Mouse (Mus musculus): ENCODE measurements at regions not wholly inside any gene's neighbourhood (a gene's known extent, or its start where the extent isn't known, plus 50 kb on each side); places are given as distances from the start of the nearest gene placed in this dataset.
"Not testable (repeated sequence)": the region's sequence is repeated elsewhere in the genome, so short reads cannot be mapped to it uniquely, and the experiment has no call there.

DNA sequence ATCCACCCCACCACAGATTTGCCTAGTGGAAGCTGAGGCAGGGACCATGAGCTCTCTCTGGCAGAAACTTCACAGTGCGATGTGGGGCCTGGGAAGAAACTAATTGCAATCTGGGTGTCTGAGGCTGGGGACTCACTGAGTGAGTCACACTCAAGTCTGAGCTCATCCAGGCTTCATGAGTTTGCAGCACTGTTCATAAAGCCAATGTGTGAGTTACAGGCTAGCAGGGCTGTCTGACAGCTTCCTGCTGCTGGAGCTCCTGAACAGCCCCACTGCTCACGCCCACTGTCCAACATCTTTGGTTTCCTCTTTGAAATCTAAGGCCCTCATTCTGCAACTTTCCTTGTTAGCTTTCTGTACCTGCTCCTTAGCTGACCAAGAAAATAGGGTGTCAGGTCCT lies 216.5 kb upstream of the Tenm4 start:
- DNase-seq (ENCODE audit: low spot score): no peak

DNA sequence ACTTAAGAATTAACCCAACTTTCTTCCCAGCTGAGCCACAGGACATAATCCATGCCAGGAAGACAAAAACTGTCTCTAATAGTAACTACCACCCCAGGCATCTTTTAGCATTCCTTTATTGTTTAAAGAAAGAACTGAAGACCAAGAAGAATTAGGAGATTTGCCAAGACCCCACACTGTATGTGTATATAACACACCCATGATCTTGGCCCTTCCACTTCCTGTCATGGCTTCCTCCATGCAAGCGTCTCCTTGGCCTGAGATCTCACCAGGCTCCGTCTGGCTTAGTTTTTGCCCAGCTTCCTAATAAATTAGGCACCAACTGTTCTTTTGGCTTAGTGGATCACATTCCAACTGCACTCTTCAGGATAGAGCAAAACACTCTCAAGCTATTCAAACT lies 215.9 kb upstream of the Tenm4 start:
- no peak for DNase-seq (ENCODE audit: low spot score)

DNA sequence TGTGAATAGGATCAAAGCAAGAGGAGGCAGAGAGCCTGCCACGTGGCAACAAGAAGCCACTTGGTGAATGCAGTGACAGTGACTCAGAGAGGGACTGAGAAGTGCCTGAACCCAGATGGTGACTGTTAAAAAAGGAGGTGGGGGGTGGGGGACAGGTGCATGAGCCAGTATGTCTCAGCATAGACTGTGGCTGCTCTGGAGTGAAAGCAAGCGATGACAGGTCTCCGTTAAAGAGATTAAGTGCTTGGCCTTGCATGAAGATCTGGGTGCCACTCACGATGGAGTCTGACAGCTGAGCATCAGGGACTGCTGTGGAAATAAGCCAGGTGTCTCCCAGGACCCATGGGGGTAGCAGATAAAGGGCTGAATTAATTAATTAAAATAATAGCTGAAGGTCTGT lies 212.0 kb upstream of the Tenm4 start:
- DNase-seq (ENCODE audit: low spot score): no peak

DNA sequence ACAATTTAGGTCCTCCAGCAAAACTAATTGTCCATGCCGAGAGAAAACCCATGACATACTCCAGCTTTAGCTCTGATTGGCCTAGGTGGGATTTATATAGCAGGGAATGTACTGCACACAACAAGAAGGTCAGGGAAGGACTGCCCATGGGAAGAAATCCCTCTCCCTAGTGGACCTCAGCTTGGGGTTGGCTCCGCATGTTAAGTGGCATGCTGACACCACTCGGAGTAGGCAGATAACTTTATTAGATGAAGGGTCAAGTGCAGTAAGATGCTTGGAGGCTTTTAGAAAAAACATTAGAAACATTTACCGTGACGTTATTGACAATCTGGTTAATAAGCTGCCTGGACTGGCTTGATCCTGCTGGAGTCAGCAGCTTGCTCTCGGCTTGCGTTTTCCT lies 199.2 kb upstream of the Tenm4 start:
- DNase-seq (ENCODE audit: low spot score): no peak

DNA sequence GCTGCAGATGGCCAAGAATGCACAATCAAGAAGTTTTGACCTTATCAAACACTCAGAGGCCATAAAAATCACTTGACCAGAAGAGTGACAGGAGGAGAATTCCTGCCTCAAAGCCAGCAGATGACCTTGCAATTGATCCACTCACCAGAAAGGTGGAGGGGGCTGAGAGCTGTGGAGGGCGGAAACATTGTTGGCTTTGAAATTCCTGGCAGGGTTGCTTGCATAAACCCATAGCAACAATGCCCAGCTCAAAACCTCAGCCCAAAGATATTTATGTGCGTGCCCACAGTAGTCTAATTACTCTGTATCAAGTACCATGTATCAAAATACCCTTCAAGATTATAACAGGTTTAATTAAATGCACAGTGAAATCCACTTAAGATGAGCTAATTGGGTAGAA lies 197.0 kb upstream of the Tenm4 start:
- no peak for DNase-seq (ENCODE audit: low spot score)

DNA sequence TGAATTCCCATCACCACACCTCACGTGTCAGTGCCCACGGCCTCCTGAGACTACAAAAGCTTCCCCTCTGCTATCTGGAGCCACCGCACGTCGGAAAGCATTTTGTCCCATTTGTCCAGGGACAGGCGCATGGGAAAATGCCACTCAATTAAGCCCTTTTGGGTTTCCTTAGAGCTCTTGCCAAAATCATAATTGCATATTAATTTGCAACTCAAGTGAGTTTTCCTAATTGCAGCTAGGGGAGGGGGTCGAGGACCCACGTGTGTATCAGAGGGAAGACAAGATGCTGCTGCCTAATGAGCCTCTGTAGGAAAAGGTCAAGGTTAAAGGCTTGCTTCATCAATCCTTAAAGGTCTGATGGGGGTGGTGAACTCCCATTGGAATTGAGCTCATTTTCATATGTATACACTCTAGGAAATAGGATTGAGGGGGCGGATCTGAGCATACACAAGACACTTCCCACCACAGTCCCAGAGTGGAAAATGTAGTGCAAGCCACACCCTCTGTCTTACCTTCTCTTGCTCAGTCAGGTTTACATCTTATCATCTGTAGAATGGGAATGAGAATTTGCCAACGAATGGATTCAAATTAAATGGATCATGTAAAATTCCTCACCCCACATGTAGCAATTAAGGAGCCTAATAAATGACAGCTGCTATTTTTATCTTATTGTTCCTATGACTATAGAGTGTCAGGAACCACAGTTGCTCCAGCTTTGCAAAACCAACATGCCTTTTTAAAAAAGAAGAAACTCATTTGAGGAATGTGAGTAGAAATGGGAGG lies 179.6 kb upstream of the Tenm4 start:
- DNase-seq (ENCODE audit: low spot score): no peak

DNA sequence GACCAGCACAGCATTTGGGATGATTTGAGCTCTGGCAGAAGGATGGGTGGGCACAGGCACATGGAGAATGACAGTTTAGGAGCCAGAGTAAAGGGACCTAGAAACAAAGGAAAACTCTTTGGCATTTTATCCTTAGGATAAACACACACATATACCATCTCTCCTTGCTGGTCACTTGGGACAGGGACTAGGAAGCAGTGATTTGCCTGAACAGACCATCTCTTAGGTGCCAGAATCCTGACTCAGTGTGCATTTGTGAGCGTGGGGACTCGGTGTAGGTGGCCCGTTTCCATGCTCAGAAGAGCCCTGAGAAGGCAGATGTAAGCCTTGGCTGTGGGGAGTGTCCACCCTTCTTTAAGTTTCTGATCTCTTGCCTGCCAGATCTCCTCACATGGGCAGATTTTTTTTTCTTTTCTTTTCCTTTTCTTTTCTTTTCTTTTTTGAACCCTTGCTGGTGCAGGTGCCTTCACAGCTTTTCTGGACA lies 179.0 kb upstream of the Tenm4 start:
- no peak for DNase-seq (ENCODE audit: low spot score)

DNA sequence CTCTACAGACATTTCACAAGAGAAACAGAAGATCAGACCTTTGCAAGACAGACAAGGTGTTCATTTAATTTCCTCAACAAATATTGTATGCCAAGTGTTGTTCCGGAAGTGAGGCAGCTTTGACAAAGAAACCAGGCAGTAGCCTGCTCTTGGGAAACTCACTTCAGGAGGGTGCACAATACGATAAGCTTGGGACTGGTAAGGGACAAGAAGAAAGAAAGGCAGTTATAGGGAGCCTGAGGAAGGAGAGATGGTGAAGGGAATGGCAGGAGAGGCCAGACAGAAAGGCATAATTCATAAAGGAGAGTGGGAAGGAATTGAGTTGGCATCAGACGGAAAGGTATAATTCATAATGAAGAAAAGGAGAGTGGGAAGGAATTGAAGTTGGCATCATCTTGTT lies 178.5 kb upstream of the Tenm4 start:
- DNase-seq (ENCODE audit: low spot score): no peak

DNA sequence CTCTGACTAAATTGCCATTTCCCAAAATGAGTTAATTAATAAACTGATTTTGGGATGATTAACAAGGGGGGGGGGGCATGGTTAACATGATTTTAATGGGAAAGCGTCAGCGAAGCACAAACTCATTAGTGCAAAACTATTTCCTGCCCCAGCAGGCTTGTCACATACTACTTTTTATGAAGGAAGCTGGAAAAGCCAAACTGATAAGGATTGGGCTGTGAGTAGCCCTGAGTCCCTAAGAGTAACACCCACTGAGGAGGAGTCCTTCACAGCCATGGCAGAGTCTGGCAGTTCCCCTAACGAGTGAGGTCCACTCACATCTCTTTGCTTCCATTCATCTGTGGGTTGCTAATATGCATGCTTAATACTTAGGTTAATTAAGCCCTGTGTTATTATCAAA lies 173.9 kb upstream of the Tenm4 start:
- no peak for DNase-seq (ENCODE audit: low spot score)

DNA sequence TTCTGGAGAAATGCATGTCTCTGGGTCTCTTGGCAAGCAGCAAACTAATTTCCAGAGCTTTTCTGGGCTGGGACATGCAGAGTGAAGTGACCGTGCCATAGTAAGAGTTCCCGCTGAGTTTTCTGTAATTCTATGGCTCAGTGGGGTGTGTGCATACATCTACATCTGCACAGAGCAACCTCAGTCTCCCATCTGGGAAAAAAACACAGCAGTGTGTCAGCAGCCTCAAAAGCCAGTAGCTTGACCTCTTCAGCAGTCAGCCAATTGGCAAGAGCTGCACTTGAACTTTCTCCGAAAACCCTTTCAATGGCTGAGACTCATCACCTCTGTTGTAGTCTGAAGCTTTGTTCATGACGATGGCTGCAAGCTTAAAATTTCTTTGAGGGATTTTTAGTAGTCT lies 171.9 kb upstream of the Tenm4 start:
- no peak for DNase-seq (ENCODE audit: low spot score)

DNA sequence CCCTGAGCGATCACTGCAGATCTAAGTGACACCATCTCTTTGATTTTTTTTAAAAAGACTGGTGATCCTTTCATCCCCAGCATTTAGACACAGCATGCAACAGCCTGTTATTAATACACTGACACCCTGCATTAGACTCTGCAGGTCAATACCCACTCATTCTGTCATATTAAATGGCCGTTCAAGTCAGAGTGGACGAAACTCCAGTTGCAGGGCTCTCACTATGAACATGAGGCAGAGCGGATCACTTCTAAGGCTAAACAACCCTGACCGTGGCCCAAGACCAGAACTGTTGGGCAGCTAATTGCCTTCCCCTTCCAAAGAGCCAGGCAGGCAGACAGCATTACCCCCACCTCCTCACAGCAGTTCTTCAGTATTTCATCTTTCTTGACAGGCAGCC lies 168.6 kb upstream of the Tenm4 start:
- no peak for DNase-seq (ENCODE audit: low spot score)

DNA sequence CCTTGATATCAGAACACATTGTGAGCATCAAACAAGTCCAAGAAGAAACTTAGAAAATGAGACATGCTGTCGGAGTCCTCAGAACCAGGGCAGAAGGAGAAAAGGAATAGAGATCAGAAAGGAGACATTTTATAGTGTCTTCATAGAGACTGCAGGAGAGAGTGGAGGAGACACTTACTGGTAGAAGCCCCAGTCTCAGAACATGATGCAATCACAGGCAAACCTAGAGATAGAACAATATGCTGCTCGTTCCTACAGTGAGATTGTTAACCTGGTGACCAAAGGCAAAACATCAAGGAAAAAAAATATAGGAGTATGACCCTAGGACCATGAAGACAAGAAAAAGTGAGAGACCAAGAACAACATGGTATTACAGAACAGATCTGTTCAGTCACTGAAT lies 164.7 kb upstream of the Tenm4 start:
- no peak for DNase-seq (ENCODE audit: low spot score)

DNA sequence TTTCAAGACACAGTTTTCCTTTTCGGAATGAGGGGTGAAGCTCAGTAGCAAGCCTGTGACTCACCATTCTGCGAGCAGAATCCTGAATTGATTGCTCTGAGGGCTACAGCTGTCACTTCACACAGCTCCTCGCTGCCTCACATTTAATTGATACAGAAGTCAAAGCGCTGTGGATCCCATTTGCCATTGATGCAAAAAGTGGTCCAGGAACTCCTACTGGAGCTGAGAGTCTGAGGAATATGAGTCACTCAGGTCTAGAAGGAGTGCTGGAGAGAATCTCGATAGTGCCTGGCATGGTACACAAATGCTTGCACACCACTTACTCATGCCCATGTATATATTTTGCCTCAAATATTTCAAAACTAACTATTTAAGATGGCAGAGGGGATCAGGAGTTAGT lies 158.0 kb upstream of the Tenm4 start:
- no peak for DNase-seq (ENCODE audit: low spot score)

DNA sequence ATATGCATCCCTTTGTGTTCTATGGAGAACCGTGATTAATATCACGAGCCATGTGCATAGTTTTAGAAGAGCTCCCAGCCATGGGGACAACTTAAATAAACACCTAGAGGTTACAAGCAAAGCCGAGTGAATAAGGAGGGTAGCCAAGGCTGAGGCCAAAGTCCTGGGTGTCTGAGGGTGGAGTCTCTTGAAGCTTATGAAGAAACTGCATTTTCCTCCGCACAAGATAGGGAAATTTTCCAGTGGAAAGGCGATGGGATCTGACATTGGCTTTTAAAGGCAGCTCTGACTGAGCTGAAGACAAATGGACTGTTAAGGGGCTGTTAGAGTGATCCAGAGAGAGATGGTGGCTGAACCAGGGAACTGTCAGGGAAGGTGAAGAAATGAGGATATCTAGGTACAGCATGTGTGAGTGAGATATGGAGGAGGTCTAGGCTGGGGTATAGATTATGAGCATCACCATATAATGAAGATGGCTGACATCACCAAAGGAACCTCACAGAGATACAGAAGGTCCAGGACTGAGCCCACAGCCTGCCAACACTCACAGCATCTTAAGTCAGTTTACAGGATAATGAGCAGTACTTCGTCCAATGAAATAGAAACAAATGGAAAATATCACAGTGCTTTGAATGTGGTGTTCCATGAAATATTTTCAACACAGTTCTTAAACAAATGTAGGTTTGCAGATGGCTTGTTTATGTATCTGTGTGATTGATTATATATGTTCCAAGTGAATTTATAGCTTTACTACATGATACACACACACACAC lies 153.7 kb upstream of the Tenm4 start:
- DNase-seq (ENCODE audit: low spot score): no peak

DNA sequence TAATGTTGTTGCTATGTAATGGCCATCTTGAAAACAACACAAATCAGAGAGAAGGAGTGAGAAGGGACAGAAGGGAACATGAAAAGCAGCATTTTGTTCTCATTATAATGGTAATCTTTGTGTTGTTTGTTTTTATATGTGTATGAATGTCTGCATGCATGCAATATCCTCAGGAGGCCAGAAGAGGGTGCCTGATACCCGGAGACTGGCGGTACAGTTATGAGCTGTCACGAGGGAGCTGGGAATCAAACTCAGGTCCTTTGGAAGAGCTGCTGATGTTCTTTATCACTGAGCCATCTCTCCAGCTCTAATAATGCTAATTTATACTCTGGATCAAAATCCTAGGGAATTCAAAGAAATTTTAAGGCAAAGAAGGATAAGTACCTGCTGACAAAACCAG lies 147.0 kb upstream of the Tenm4 start:
- DNase-seq (ENCODE audit: low spot score): no peak

DNA sequence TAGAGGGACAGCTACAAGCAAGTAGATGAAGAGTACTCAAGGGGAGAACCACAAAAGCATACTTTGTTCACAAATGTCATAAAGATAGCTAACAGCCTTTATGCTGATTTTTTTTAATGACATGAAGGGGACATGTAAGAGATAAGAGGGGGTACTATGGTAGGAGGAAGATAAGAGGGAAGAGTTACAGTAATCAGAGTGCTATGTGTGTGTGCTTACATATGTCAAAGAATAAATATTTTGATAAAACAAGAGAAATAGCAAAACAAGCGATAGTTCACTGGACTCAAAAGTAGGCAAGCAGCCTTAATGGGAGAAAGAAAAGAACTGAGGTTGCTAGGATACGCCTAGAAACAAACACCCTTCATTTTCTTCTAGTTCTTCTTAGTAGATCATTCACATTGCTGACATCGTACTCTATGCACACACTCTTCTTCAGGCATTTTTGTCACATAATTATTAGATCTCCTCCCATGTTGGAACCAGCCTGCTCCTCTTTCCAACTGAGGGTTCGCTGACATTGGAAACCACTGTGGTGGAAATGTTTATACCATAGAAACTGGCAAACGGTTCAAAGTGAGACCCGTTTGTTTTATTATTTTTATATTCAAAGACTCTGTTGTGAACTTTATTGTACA lies 144.1 kb upstream of the Tenm4 start:
- DNase-seq (ENCODE audit: low spot score): no peak

DNA sequence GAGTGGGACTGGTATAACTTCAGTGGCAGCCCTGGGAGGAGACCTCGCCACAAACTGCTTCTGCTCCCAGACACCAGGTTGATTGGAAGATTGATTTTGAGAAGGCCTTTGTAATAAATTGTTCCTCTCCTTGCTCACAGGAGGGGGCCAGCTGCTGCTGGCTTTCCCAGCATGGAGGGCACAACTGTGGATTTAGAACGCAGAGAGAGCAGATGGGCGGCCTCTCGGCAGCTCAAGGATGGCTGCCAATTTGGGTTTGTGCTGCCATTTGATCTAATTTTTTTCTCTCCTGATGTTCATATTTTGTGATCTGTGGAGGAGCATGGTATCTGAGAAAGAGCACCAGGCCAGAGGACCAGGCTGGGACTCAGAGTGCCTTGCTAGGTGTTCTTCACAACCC lies 137.4 kb upstream of the Tenm4 start:
- no peak for DNase-seq (ENCODE audit: low spot score)

DNA sequence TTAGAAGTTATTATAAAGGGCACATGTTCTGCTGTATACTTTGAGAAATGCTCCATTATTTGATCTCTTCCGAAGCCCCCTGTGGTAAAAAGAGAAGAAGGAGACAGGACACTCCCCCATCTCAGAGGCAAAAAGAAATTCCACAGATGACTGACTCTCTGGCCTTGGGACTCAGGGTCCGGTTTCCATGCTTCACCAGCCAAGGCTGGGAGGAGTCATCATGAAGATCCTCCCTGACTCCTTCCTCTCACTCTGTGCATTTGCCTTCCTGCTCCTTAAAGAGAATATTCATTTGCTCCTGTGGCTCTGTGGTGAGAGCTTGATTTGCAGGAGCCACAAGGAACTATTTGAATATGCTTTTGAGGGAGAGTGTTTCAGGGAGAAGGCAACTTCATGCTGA lies 135.6 kb upstream of the Tenm4 start:
- no peak for DNase-seq (ENCODE audit: low spot score)

DNA sequence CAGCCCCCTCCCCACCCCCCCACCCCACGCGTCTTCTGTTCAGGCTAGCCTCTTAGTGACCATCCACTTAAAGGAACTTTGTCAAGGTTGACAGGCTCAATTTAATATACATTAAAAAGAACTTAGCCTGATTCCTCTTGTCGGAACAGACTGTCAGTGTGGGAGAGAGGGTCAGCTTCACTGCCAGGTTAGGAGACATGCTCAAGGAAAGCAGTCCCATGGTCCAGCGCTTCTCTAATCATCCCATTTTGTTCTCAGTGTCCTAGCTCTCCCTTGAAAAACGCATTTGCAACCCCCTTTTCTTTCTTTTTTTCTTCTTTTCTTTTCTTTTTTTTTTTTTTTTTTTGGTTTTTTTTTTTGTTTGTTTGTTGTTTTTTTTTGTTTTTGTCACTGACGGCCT lies 131.4 kb upstream of the Tenm4 start:
- DNase-seq (ENCODE audit: low spot score): no peak

DNA sequence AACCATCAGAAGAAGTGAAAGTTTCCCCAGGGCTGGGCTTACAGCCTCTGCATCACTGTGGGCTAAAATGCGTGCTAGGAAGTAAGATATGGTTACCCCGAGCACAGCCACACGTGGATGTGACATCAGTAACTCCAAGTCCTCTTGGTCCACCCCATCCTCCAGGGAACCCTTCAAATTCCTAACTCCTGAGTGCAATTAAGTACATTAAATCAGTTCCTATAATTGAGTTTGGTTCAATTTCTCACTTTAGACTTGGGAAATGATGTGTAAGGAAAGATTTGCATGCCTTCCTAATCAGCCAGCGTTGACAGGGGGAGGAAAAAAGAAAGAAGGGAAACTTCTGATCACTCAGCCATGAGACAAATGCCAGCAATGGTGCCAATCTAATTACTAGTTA lies 129.2 kb upstream of the Tenm4 start:
- DNase-seq (ENCODE audit: low spot score): no peak

DNA sequence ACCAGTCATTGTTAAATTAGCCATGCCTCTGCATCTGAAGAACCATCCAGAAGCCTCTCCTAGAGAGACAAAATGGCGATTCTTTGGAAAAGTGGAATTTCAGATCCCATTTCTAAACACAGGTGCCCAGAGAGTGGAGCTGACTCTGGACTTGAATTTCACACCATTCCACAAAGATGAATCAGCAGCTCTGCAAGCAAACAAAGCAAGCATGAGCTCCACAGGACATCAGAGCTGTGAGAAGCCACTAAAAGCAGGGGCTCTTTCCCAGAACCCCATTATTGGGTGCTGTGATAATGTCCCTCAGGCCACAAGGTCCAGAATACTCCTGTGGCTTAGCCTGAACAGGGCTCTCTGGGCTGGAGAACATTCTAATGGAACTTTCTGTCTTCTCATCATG lies 119.4 kb upstream of the Tenm4 start:
- DNase-seq (ENCODE audit: low spot score): no peak

DNA sequence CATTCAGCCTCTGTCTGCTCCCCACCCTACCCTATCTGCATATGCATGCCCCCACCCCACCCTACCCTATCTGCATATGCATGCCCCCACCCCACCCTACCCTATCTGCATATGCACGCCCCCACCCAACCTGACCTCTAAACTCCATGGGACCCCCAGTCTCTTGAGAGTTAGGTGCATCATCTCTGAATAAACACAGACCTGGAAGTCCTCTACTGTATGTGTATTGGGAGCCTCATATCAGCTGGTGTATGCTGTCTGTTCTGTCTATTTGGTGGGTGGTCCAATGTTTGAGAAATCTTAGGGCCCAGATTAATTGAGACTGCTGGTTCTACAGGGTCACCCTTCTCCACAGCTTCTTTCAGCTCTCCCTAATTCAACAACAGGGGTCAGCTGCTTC lies 109.4 kb upstream of the Tenm4 start:
- not testable (repeated sequence) for DNase-seq (ENCODE audit: low spot score)

DNA sequence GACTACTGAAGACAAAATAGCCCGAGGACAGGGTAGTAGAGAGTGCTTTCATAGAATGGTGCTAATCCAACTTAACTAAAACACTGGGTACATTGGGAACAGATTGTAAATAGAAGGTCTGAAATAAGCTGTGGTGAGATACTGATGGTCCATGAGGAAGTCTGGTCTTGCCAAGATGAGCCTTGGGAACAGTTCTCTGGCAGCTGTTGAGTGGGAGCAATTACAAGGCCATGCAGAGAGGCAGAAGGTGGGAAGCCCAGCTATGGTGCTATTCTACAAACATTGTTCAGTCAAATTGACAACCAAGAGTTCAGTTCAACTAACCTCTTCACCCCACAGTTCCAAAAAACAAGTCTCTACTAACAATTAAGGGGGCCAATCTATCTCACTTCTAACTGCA lies 92.5 kb upstream of the Tenm4 start:
- DNase-seq (ENCODE audit: low spot score): no peak

Measured in thymus, postnatal 0 days (tissue).